Mouse (Mus musculus) ES-Bruce4 (cell line): ENCODE measurements around the gene Prdm4.

ENCODE experiments used
- CTCF ChIP-seq: IDR thresholded peaks from one replicate; pipeline ENCODE4 v1.8.1; 2011; ENCODE audit warnings: low read depth, low read length
- EP300 ChIP-seq: IDR thresholded peaks from 2 replicates; pipeline ENCODE4 v1.6.1; 2011; ENCODE audit warnings: low read depth, low read length; ENCODE audit not compliant: insufficient read depth

GRCm38 (mm10) chr10:85929208-85929591 is 12.3 kb upstream of the Prdm4 start:
- TF ChIP-seq EP300: no peak
- TF ChIP-seq CTCF: no peak
